Mouse (Mus musculus) gastrocnemius, postnatal 10 days (tissue): ENCODE measurements around the gene Zfp771. TPM values are rescaled to one million over a fixed set of nuclear protein-coding genes. Genes with fewer than 3 reads are reported as not detected.

Experiments
- DNase-seq: peaks from one replicate; pipeline ENCODE4 v3.0.0; 2021; ENCODE audit warnings: mixed read lengths
- total RNA-seq, 2 experiments: library from RNA; stranded (reverse); gene quantifications; 2 replicates each; pipeline ENCODE4 v1.2.3; 2021

Zfp771 gene
- total RNA-seq, 2 experiments from 2014 or later = 18.6 to 20.9 TPM

GRCm38 (mm10) chr7:127253821-127254769 is 10.0 kb downstream of the Zfp771 start:
- peak; percentile 96 for DNase-seq

DNA sequence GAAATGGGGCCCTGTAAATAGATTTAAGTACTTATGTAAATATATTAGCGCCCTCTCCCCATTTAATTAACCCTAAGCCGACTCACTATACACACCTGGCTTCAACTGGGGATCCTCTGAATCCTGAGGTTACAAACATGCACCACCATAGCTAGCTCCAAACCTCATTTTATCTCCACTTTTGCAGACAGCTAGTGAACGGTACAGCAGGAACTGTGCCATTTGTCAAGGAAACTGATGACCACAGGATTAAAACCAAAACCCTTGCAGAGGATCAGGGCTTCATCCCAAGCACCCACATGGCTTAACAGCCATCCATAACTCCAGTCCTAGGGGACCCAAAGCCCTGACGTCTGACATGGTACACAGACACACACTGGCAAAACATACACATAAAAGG is 10.9 kb downstream of the Zfp771 start:
- no peak for DNase-seq

DNA sequence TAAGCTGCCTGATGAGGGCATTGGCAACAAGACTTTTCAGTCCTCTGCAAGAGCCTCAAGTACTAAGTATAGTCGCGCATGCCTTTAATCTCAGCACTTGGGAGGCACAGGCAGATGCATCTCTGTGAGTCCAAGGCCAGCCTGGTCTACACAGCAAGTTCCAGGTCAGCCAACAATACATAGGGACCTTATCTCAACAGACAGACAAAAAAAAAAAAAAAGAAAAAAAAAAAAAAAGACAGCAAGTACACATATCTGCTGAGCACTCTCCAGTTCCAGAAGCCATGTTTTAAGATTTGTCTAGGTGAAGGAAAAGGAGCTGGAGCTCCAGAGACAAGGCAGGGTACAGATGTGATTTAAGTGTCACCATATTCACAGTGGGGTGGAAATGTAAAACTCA is 11.9 kb downstream of the Zfp771 start:
- no peak for DNase-seq

GRCm38 (mm10) chr7:127256518-127256917 is 12.4 kb downstream of the Zfp771 start:
- DNase-seq = no peak

DNA sequence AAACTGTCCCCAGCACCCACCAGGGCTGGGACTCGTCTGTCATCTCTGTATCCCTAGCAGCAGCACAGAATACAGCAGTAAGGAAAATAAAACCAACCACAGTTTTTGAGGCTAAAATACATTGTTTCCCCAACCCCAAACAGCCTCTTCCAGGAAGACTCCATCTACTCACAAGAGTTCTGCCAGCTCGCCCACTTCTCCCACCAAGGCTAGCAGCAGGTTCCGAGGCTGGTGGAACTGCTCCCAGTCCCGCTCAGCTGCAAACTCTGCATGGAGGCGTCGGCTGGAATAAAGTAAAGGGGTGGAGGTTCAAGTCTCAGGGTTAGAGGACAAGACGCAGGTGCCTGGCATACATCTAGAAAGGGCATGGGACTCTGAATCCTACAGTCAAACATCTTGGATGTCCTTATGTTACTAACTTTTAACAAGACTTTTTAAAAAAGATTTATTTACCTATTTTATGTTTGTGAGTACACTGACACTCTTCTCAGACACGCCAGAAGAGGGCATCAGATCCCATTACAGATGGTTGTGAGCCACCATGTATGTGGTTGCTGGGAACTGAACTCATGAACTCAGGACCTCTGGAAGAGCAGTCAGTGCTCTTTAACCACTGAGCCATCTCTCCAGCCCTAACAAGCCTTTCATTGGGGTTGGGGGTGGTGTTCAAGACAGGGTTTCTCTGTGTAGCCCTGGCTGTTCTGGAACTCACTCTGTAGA is 15.3 kb downstream of the Zfp771 start:
- DNase-seq = no peak

- DNase-seq = peak; percentile 92
These were observed 16.4 kb downstream of the Zfp771 start, which contains the start of gene Dctpp1 for GRCm38 (mm10) chr7:127260309-127261111. Gene Dctpp1, minus strand, starts transcription at chr7:127260709.

DNA sequence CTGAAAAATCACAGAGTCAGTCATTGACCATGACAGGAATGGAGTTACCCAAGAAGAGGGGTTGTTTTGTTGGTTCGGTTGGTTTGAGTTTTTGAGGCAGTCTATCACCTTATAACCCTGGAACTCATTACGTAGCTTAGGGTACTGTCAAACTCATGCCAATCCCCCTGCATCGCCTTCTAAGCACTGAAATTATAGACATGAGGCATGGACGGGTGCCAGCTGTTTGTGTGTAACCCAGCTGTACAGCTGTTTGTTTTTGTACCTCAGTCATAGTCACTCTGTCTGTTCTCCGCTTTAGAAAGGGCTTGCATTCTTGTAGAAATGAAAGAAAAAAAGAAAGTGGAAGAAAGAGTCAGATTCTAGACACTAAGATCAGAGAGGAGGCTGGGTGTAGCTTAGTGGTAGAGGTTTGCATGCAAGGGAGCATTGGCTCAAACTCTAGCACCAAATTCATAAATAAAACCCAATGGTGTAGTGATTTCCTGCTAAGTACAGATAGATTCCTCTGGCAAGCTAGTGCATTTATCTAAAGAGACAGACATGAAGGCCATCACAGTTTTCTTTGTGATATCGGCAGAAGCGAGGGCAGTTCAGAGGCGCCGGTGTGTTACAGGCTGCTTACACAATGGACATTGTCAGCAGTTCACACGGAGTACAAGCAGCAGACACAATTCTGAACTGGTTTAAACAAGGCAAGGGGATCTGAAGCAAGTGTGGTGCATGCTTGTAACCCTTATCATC is 18.3 kb downstream of the Zfp771 start:
- no peak for DNase-seq

DNA sequence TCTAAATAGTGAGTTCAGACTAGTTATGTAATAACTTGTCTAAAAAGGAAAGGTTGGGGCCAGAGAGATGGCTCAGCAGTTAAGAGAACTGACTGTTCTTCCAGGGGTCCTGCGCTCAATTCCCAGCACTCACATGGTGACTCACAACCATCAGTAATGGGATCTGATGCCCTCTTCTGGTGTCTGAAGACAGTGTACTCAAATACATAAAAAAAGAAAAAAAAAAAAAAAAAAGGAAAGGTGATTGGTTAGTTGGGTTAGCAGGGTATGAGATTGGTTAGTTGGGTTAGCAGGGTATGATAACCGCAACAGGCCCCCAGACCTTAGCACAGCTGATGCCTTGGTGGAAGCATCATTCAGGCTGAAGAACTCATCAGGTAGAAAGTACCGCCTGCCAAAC is 19.5 kb downstream of the Zfp771 start:
- DNase-seq = no peak

DNA sequence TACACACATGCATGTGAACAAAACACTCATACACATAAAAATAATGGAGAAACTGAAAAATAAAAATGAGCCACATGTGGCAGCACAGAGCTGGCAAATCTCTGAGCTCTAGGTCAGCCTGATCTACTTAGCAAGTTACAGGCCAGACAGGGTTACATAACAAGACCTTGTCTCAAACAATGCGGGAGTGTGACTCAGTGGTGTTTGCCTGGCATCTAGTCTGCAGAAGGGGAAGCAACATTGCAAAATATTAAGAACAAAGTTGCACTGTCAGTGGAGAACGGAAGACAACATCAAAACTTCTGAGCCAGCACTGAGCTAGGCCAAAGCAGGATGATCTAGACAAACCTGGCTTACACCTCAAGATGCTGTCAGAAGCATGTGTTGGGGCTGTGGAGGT is 26.2 kb downstream of the Zfp771 start:
- no peak for DNase-seq

- no peak for DNase-seq
These were observed 26.6 kb downstream of the Zfp771 start for GRCm38 (mm10) chr7:127270666-127271065.

GRCm38 (mm10) chr7:127271093-127271492 is 27.0 kb downstream of the Zfp771 start:
- no peak for DNase-seq

DNA sequence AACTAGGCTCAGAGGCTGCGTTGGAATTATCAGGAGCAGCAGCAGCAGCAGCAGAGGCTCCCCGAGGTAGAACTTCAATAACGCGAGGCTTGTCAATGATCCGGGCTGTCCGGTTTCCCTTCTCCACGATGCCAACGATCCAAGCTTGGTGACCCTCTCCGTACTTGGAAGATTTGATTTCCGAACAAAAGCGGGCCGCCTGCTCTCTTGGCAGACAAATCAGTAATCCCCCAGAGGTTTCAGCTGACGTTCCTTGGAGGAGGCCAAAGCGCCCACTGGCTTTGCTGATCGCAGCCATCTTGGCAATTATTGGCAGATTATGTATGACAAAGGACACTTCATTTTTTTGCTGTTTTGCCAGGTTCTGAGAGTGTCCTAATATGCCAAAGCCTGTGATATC is 28.5 kb downstream of the Zfp771 start:
- DNase-seq = no peak

- DNase-seq = peak; percentile 49
These were observed 29.2 kb downstream of the Zfp771 start for GRCm38 (mm10) chr7:127273118-127273923.

DNA sequence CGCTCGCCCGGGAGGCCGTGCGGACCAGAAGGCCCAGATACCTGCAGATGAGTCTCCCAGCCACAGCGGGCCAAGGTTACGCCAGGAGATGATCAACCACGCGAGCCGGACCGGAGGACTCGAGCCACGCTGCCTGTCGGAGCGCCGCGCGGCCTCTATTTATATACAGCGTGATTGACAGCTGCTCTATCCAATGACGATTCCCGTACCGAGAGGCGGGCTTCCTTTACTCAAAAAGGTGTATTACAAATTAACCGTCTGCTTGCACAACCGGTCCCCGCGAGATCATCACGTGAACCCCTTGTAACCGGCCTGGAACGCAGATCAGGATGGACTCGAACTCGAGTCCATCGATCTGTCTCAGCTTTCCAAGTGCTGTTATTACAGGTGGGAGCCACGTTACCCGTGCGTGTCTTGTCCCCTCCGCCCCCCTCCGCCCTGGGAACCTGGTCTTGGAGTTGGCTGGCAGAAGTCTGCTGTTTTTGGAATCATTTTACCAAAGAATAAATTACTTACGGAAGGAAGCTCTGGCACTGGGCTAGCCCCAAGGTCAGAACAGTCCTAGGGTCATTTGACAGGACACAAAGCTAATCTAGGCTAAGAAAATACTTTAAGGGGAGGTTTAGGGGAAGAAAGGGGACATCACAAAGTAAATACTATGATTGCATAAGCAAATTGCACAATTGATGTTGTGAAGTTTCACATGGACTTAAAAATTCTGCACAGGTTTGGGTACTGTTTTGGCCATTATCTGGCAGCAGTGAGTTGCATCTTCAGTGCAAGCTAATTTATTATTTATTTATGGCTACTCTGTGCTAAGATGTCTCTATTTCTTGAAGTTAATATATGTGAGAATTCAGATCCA is 30.1 kb downstream of the Zfp771 start, which contains the start of gene Sephs2:
Gene Sephs2, minus strand, starts transcription at position 131 of the 865 bp plus-strand sequence.
- DNase-seq = peak; percentile 90

DNA sequence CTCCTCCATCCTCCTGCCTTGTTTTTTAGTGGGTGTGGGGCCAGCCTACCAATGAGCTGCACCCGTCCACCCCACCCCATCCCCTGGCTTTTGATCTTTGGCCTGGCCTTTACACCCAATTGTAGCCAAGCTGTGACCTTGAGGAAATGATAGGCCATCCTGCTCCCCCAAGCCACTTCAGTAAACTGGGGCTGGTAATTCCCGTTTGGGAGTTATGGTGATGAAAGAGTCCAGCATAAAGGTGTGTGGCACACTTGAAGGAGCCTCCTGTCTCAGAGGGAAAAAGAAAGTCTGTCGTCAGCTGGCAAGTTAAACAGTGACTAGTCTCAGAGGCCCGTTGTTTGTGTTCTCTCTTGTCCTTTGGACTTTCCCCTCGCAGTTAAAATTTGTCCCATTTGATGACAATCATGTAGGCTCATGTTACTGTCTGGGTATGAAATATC is 32.5 kb downstream of the Zfp771 start:
- DNase-seq = no peak

GRCm38 (mm10) chr7:127278311-127278710 is 34.2 kb downstream of the Zfp771 start:
- DNase-seq = peak; percentile 28

GRCm38 (mm10) chr7:127280092-127280491 is 36.0 kb downstream of the Zfp771 start:
- DNase-seq = no peak

- no peak for DNase-seq
These were observed 37.0 kb downstream of the Zfp771 start for GRCm38 (mm10) chr7:127281114-127281513.

DNA sequence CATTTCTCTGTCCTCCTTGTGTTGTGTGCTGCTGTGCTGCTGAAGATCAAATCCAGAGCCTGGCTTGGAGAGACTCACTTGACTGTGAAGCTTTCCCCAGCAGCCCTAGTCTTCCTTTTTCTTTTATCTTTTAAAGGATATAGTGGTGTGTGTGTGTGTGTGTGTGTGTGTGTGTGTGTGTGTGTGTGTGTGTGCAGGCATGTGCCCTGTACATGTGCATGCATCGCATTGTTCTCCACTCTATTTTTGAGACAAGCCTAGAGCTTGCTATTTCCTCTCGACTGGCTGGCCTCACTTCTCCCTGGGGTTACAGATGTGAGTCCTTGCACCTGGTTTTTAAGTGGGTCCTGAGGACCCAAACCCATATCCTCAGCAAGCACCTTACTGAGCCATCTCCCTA is 38.1 kb downstream of the Zfp771 start:
- DNase-seq = no peak

DNA sequence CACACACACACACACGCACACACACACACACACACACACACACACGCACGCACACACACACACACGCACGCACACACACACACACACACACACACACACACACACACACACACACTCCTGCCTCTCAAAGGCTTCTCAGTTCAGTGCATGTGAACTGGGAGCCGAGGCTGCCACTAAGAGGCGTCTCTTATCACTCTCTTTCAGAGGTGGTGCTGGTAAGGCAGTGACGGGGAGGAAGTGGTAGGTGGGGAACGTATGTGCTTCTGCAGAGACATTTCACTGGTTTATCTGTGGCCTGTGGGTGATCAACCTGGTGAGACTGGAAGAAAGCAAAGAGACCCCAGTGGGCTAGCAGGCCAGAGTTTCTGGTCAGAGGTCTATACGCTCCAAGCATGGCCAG is 41.1 kb downstream of the Zfp771 start:
- no peak for DNase-seq
